Mouse (Mus musculus): ENCODE measurements around the gene Zfp709. TPM values are rescaled to one million over a fixed set of nuclear protein-coding genes. Genes with fewer than 3 reads are reported as not detected.
"Not testable (repeated sequence)": the region's sequence is repeated elsewhere in the genome, so short reads cannot be mapped to it uniquely, and the experiment has no call there.

Gene Zfp709
- polyA plus RNA-seq, 1 experiment from 2014 or later = 8.9 TPM

DNA sequence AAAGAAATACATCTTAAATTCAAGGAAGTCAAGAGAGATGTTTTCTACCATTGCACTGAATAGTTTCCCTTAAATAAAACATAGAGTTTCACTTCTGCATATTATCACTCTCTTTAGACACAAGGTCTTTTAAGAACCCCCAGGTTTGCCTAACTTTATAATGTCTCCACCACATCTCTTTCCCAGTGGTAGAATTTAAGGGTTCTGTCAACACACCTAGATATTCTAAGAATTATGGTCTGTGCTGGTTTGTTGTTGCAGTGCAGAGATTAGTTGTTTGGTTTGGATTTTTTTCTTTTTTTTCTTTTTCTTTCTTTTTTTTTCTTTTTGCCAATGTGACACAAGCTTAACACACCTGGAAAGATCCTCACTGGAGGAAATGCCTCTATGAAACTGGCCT is 28.5 kb upstream of the Zfp709 start:
- not testable (repeated sequence) for H3K9me3 ChIP-seq (replicated peaks; ENCODE audit: control insufficient read depth, low read length); ATAC-seq (replicated peaks; ENCODE audit: insufficient number of reproducible peaks, low FRiP score, low TSS enrichment, low read depth)
- DNase-seq (ENCODE audit: low spot score) = peak; percentile 0

DNA sequence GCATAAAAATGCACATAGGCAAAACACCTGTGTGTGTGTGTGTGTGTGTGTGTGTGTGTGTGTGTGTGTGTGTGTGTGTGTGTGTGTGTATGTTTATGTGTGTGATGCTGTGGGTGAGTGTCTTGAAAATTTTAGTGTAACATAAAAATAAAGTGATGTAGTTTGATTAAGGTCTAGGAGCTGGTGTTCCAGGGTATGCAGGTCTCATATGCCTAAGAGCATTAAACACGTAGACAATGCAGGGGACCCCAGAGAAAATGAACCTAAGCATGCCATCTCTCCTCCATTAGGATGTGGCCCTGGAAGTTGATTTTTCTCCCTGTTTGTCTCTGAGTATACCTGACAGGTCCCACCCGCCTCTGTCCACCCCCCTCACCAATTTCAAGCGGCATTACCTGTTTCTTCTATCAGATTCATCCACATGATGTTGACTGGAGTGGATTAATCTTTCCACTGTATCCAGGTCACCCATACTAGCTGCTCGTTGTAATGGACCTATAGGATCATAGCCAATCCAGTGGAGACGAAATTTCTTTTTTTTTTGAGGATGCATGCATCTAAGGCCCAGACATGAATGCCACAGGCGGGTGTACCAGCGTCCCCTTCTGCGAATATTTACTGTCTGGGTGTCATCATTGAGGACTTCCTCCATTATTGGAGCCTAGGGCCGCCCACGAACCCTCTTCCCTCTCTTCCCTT is 25.0 kb upstream of the Zfp709 start:
- H3K27me3 ChIP-seq (ENCODE audit: control insufficient read depth, insufficient read depth, low read length); DNase-seq (ENCODE audit: low spot score); H3K27ac ChIP-seq (replicated peaks; ENCODE audit: low read depth, low read length); H3K4me2 ChIP-seq (ENCODE audit: low read depth, low read length); H3K4me3 ChIP-seq (ENCODE audit: low read depth, low read length); H3K4me1 ChIP-seq (ENCODE audit: control insufficient read depth, insufficient read depth, low read length); H3K36me3 ChIP-seq (replicated peaks; ENCODE audit: control insufficient read depth, insufficient read depth, low read depth, low read length); H3K9ac ChIP-seq (replicated peaks; ENCODE audit: low read length); H3K9me3 ChIP-seq (replicated peaks; ENCODE audit: control insufficient read depth, low read length): not testable (repeated sequence)
- 84% methylated on average over 8 of the region's 10 CpGs for WGBS
- ATAC-seq (replicated peaks; ENCODE audit: insufficient number of reproducible peaks, low FRiP score, low TSS enrichment, low read depth) = 0 out of 2 replicates have a peak, but pooled peaks have one; percentile 62

More for the DNA sequence above, 28.5 kb upstream of the Zfp709 start:
- not testable (repeated sequence) for H3K4me3 ChIP-seq (ENCODE audit: low read depth, low read length); H3K4me2 ChIP-seq (ENCODE audit: low read depth, low read length); H3K27ac ChIP-seq (replicated peaks; ENCODE audit: low read depth, low read length); H3K36me3 ChIP-seq (replicated peaks; ENCODE audit: control insufficient read depth, insufficient read depth, low read depth, low read length); H3K9ac ChIP-seq (replicated peaks; ENCODE audit: low read length); H3K4me1 ChIP-seq (ENCODE audit: control insufficient read depth, insufficient read depth, low read length); H3K27me3 ChIP-seq (ENCODE audit: control insufficient read depth, insufficient read depth, low read length)

DNA sequence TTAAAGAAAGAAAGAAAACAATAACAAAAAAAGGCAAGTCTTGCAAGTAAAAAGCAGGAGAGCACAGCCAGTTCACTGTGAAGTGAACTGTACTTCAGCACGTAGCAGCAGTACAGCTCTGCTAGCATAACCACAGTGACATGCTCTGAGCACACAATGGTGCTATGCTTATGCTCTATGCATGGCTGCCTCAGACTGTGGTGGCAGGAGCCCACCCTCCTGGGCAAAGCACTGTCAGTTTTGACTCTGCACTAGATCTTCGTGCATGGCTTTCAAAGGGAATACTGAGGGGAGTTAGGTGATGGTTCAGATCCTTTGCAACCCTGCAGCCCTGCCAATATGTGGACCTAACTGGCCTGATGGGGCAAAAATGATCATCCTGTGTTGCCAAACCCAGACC is 24.5 kb upstream of the Zfp709 start:
- not testable (repeated sequence) for H3K4me3 ChIP-seq (ENCODE audit: low read depth, low read length); H3K4me1 ChIP-seq (ENCODE audit: control insufficient read depth, insufficient read depth, low read length); H3K4me2 ChIP-seq (ENCODE audit: low read depth, low read length); DNase-seq (ENCODE audit: low spot score); H3K9me3 ChIP-seq (replicated peaks; ENCODE audit: control insufficient read depth, low read length); H3K36me3 ChIP-seq (replicated peaks; ENCODE audit: control insufficient read depth, insufficient read depth, low read depth, low read length); H3K27me3 ChIP-seq (ENCODE audit: control insufficient read depth, insufficient read depth, low read length); H3K27ac ChIP-seq (replicated peaks; ENCODE audit: low read depth, low read length); H3K9ac ChIP-seq (replicated peaks; ENCODE audit: low read length)
- WGBS = 81% methylated on average over 2 of the region's 2 CpGs
- ATAC-seq (replicated peaks; ENCODE audit: insufficient number of reproducible peaks, low FRiP score, low TSS enrichment, low read depth) = 0 out of 2 replicates have a peak, but pooled peaks have one; percentile 70

DNA sequence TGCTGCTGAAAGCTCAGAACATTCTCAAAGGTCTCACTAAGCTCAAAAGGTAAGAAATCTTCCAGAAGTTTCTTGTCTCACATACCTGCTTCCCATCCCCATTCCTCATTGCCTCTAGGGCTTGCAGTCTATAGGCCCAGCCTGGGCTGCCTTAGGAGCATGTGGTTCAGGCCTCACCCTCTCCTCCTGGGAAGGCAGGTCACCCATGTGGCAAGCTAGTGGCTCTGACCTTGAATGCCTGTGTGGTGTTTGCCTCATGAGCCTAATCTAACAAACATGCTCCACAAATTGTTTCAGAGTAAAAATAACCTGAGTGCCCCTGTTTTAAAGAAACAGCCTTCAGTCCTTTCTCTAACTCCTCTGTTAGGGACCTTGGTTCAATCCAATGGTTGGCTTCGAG is 20.3 kb upstream of the Zfp709 start:
- H3K9ac ChIP-seq (replicated peaks; ENCODE audit: low read length); ATAC-seq (replicated peaks; ENCODE audit: insufficient number of reproducible peaks, low FRiP score, low TSS enrichment, low read depth); H3K27ac ChIP-seq (replicated peaks; ENCODE audit: low read depth, low read length); DNase-seq (ENCODE audit: low spot score); H3K4me2 ChIP-seq (ENCODE audit: low read depth, low read length); H3K4me1 ChIP-seq (ENCODE audit: control insufficient read depth, insufficient read depth, low read length); H3K9me3 ChIP-seq (replicated peaks; ENCODE audit: control insufficient read depth, low read length); H3K27me3 ChIP-seq (ENCODE audit: control insufficient read depth, insufficient read depth, low read length); H3K4me3 ChIP-seq (ENCODE audit: low read depth, low read length); H3K36me3 ChIP-seq (replicated peaks; ENCODE audit: control insufficient read depth, insufficient read depth, low read depth, low read length): not testable (repeated sequence)
- 67% methylated on average over 1 of the region's 1 CpGs for WGBS

DNA sequence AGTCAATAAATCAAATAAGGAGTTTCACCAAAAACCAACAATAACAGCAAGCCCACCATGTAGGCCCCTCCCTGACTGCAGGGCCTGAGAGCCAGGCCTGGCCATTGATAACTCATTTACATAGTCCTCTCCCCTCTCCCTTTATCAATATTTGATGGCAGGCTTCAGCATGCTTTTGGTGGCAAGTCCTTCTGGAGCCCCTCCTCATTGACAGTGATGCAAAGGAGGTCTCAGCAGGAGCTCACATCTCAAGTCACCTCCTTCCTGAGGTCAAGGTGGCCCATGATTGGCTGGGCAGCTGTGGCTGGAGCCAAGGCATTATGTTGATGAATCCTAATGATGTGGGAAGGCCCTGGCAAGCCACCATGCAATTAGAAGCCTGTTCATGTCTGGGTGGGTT is 19.8 kb upstream of the Zfp709 start:
- H3K27ac ChIP-seq (replicated peaks; ENCODE audit: low read depth, low read length); DNase-seq (ENCODE audit: low spot score); H3K9ac ChIP-seq (replicated peaks; ENCODE audit: low read length); H3K4me3 ChIP-seq (ENCODE audit: low read depth, low read length); H3K4me2 ChIP-seq (ENCODE audit: low read depth, low read length); H3K27me3 ChIP-seq (ENCODE audit: control insufficient read depth, insufficient read depth, low read length); H3K36me3 ChIP-seq (replicated peaks; ENCODE audit: control insufficient read depth, insufficient read depth, low read depth, low read length); H3K9me3 ChIP-seq (replicated peaks; ENCODE audit: control insufficient read depth, low read length); H3K4me1 ChIP-seq (ENCODE audit: control insufficient read depth, insufficient read depth, low read length); ATAC-seq (replicated peaks; ENCODE audit: insufficient number of reproducible peaks, low FRiP score, low TSS enrichment, low read depth): not testable (repeated sequence)

DNA sequence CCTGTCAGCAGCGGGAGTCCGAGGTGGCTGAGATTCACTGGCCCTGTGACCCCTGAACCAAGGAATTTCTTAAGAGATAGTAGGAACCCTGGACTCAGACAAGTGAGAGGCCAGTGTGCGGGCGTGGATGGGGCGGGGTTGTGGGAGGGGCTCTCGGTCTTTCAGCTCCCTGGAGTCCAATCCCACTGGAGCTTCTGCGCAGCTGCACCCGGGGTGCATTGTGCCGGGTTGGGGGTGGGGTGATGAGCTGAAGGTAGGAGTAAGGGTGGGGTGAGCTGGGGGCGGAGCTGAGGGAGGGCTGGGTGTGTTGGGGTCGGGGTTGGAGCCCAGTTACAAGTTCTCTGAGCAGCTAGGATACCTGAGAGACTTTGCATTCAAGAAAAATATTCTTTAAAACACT is 18.8 kb downstream of the Zfp709 start:
- not testable (repeated sequence) for DNase-seq (ENCODE audit: low spot score); H3K27ac ChIP-seq (replicated peaks; ENCODE audit: low read depth, low read length); H3K27me3 ChIP-seq (ENCODE audit: control insufficient read depth, insufficient read depth, low read length); H3K4me1 ChIP-seq (ENCODE audit: control insufficient read depth, insufficient read depth, low read length); ATAC-seq (replicated peaks; ENCODE audit: insufficient number of reproducible peaks, low FRiP score, low TSS enrichment, low read depth); H3K4me2 ChIP-seq (ENCODE audit: low read depth, low read length); H3K9me3 ChIP-seq (replicated peaks; ENCODE audit: control insufficient read depth, low read length); H3K9ac ChIP-seq (replicated peaks; ENCODE audit: low read length); H3K36me3 ChIP-seq (replicated peaks; ENCODE audit: control insufficient read depth, insufficient read depth, low read depth, low read length); H3K4me3 ChIP-seq (ENCODE audit: low read depth, low read length)
- WGBS = 47% methylated on average over 11 of the region's 11 CpGs

DNA sequence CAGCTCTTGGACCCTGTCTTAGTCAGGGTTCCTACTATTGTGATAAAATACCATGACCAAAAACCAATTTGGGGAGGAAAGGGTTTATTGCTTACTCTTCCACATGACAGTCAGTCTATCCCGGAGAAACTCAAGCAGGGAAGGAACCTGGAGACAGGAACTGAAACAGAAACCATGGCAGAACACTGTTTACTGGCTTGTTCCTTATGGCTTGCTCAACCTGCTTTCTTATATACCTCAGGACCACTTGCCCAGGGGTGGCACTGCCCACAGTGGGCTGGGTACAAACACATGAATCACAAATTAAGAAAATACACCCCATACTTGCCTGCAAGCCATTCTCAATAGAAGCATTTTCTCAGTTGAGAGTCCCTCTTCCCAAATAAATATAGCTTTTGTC is 21.3 kb downstream of the Zfp709 start:
- not testable (repeated sequence) for H3K9me3 ChIP-seq (replicated peaks; ENCODE audit: control insufficient read depth, low read length); H3K36me3 ChIP-seq (replicated peaks; ENCODE audit: control insufficient read depth, insufficient read depth, low read depth, low read length); H3K27me3 ChIP-seq (ENCODE audit: control insufficient read depth, insufficient read depth, low read length); H3K27ac ChIP-seq (replicated peaks; ENCODE audit: low read depth, low read length); DNase-seq (ENCODE audit: low spot score); H3K4me1 ChIP-seq (ENCODE audit: control insufficient read depth, insufficient read depth, low read length); H3K9ac ChIP-seq (replicated peaks; ENCODE audit: low read length); H3K4me2 ChIP-seq (ENCODE audit: low read depth, low read length); ATAC-seq (replicated peaks; ENCODE audit: insufficient number of reproducible peaks, low FRiP score, low TSS enrichment, low read depth); H3K4me3 ChIP-seq (ENCODE audit: low read depth, low read length)
- 74% methylated on average over 1 of the region's 1 CpGs for WGBS

DNA sequence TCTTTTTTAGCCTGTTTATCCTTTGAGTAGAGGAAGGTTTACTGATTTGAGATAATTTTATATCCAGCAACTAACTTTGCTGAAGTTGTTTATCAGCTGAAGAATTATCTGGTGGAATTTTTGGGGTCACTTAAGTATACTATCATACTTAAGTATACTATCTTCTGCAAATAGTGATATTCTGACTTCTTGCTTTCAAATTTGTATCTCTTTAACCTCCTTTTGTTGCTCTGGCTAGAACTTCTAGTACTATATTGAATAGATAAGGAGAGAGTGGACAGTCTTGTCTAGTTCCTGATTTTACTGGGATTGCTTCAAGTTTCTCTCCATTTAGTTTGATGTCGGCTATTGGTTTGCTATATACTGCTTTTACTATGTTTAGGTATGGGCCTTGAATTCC is 25.0 kb downstream of the Zfp709 start:
- DNase-seq (ENCODE audit: low spot score) = no peak
- no peak for ATAC-seq (replicated peaks; ENCODE audit: insufficient number of reproducible peaks, low FRiP score, low TSS enrichment, low read depth)
- Histone ChIP-seq H3K27me3 (ENCODE audit: control insufficient read depth, insufficient read depth, low read length) (no peaks in the 10 kb centered on the region), H3K9ac (replicated peaks; ENCODE audit: low read length) (no peak overlapping the region), H3K4me3 (ENCODE audit: low read depth, low read length) (no peak overlapping the region), H3K4me1 (ENCODE audit: control insufficient read depth, insufficient read depth, low read length) (no peaks in the 10 kb centered on the region), H3K36me3 (replicated peaks; ENCODE audit: control insufficient read depth, insufficient read depth, low read depth, low read length) (no peaks in the 10 kb centered on the region), H3K4me2 (ENCODE audit: low read depth, low read length) (no peak overlapping the region), H3K9me3 (replicated peaks; ENCODE audit: control insufficient read depth, low read length) (no peaks in the 10 kb centered on the region), H3K27ac (replicated peaks; ENCODE audit: low read depth, low read length) (no peak overlapping the region)
- 88% methylated on average over 1 of the region's 1 CpGs for WGBS

All from embryonic facial prominence, embryonic 11.5 days (tissue).